Mouse (Mus musculus) urinary bladder, adult 2 months (tissue): ENCODE results near the gene Nfia. TPM values are rescaled to one million over a fixed set of nuclear protein-coding genes. Genes with fewer than 3 reads are reported as not detected.

Experiments used
- DNase-seq: peaks from one replicate; pipeline ENCODE4 v3.0.0; 2022; ENCODE audit warnings: low spot score
- polyA plus RNA-seq: library from polyadenylated mRNA; depleted of rRNA; stranded (reverse); fragments of >200 nt; gene quantifications from 2 replicates; pipeline ENCODE4 v1.2.3, GENCODE M21; 2012; rRNA removed

Nfia gene
- polyA plus RNA-seq, 1 experiment: 19.6 TPM

DNA sequence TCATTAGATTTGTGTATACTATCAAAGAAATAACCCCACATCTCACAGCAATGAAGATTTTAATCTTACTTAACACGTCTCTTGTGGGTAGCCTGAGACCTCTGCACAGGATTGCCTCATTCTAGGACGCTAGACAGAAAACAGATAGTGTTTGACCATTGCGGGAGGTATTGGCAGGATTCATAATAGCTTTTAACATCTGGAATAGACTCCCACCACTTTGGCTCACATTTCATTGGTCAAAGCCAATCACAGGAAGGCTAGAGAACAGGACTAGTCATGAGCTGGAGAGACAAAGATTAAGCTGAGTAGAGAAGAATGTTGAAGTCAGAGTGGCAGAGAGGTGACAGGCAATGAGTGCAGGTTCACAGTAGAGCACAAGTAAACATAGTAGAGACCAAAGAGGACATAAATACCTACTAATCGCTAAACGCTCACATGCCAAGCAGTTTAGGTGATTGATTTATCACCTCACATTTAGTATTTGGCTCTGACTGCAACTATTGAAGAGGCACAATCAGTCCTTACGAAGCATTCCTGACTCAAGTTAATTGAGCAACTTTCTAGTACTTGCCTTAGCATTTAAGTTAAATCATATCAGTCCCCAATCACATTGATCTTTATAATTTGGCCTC lies 348.3 kb downstream of the Nfia start:
- DNase-seq: no peak

DNA sequence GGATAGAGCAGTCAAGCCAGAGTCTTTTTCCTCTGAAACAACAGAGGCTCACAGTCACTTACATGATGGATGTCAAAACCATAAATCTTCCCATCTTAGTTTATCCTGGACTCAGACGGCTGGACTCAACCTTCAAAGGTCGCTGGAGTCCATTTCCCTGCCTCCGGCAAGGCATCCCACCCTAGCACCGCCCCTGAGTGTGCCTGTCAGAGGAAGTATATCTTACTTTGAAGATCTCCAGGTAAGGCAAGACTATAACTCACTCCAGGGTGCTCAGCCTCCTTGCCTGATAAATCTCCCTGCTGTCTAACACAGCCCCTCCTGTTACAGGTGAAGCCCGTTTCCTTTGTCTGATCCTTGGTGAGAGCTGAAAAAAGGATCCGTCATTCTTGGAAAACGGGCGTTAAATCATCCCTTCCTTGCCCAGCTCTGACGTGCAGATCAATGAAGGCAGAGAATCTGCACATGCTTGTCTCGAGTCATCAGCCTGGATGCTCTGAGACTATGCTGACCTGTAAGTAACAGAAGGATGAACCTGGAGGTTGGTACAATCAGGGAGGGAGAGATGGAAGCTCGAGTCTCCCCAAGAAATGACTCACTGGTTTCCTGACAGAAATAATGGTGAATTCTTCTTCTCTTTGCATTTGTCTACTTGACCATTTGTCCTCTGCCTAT lies 353.6 kb downstream of the Nfia start:
- no peak for DNase-seq

DNA sequence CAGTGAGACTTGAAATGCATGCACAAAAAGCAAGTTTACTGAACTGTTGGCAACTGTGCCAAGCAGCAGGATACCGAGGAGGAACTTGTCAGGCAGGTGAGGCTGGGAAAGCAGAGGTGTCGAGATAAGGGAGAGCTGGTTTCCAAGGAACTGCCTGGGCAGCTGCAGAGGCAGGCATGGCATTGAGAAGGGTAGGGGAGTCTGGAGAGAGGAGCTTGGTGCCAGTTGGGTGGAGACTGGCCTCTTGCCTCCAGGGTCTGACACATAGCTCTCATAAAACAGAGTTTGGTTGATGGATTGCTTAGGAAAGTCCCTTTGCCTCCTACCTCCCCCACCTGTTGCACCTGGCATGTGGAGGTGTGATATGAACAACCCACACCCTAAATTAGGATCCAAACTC lies 358.3 kb downstream of the Nfia start:
- no peak for DNase-seq

DNA sequence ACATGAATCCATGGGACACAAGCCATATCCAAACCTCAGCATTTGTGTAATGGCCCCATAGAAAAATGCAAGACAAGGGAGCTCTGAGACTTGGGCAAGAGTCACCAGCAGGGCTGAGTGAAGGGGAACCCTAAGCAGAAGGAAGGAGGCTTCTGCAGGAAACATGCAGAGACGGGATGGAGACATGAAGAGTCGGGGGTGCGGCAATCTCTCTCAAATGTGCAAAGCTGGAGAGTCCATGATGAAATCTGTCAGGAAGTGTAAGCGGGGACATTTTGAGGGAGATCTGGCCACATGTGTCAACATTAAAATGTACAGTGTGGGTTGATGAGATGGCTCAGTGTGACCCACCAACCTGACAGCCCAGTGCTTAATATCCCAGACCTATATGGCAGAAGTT lies 361.5 kb downstream of the Nfia start:
- DNase-seq: no peak

DNA sequence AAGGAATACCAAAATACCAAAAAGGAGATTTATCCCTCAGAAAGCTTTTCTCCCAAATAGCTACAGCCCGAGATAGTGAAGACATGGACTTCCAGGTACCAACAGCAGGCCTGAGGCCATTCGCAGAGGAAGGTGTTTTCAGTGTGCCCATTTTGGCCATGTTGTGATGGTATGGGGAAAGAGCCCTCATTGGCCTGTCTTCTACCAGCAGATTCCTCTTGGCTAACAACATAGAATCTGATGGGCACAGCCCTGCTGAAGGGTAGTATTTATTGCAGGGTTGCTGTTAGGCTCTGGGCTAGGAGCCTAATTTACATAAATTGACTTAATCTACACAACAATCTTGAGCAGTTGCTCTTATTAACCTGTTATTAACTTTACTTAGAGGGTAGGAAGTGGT lies 363.5 kb downstream of the Nfia start:
- DNase-seq: no peak

DNA sequence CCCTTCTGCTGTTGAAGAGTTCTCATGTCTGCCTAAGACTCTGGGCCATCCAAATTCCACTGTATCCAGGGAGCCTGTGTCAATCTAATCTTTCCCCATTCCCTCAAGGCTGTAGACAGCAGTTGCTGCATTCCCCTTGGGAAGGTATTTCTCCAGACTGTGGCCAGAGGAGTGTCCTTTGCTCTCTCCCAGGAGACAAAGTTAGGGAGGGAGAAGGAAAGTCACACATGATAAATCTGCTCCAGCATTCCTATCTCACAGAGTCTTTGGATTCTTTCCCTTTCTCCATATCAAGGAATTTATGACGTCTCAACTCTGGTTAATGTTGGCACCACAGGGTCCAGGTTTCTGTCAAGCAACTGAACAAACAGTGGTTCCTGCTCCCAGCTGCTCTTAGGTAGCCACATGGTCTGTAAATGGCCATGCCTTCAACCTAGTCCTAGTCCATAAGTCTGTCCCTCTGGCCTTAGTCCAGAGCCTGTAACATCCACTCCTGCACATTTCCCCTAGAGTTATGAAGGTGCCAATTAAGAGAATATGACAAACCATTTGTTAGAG lies 370.4 kb downstream of the Nfia start:
- no peak for DNase-seq

DNA sequence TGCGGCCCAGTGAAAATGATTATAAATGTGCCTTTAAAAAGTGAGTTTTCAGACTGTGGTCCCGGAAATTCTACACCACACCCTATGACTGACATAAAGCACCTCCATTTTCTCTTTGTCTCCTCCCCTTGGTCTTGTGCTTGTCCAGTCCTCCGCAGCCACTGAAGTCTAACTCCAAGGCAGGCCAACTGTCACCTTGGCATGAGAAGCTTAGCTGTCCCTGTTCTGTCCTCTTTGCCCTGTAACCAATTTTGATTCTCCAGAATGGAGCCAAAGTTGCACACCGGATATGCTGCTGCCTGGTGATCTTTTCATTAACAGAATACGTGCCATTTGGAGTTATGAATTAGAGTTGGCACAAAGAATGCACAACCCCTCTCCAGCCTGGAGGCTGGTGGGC lies 378.0 kb downstream of the Nfia start:
- no peak for DNase-seq

DNA sequence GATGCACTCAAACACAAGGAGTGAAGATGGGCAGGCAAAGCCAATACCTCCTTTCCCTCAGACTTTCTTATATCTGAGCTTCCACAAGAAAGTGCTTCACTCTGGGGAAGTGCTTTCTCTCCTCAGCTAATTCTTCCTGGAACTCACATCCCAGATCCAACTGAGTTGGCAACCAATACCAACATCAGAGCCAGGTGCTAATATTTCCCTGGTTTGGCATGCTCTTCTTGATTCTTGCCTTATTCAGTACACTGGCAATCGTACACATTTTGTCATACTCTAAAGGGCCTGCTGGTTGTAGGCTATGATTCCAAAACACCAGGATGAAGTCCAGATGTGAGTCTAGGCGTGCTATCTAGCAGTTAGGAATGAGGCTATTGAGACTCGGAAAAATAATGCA lies 385.4 kb downstream of the Nfia start:
- no peak for DNase-seq

DNA sequence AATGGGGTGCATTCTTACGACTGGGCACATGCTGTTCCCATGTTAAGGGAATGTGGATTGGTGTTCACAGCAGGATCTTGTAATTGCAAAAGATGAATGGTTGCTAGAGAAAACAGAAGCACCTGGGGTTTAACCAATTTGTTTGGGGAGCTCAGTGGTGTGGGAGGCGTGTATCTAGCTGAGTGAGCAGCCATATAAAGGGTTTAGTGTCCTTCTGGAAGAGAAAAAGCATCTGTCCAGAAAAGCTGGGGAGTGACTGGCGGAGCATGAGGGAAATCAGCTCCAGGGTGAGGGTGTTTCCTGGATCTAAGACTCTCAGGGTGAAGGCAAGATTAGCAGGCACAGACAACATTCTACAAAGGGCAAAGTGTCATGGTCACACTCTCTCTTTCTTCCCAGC lies 393.8 kb downstream of the Nfia start:
- no peak for DNase-seq

Other genes starting within 250 kb of the Nfia start
- gene E130114P18Rik, start 5.3 kb downstream of the Nfia start, polyA plus RNA-seq: 0.22 and 0.72 TPM in 2 replicates